Mouse (Mus musculus) forebrain, embryonic 11.5 days (tissue): Measurements from ENCODE around the gene Pde3a. TPM values are rescaled to one million over a fixed set of nuclear protein-coding genes. Genes with fewer than 3 reads are reported as not detected.
"Not testable (repeated sequence)": the region's sequence is repeated elsewhere in the genome, so short reads cannot be mapped to it uniquely, and the experiment has no call there.

ENCODE experiments used
- ATAC-seq: fragments of 200-750 bp; cut with Nextera tagmentation; replicated peaks from 2 replicates; pipeline ENCODE4 v1.8.0; 2017; ENCODE audit warnings: moderate TSS enrichment; ENCODE audit not compliant: low FRiP score
- DNase-seq: peaks from one replicate; pipeline ENCODE4 v3.0.0-alpha.2; 2017; ENCODE audit warnings: low spot score
- H3K27ac ChIP-seq: fragments of 300-500 bp; sonication (generic); 2 replicates; pipeline ENCODE4 v1.5.1; 2014; ENCODE audit warnings: low read depth, low read length
- H3K27me3 ChIP-seq: fragments of 300-500 bp; sonication (generic); 2 replicates; pipeline ENCODE4 v1.6.1; 2014; ENCODE audit warnings: mild to moderate bottlenecking, low read length, mixed read lengths; ENCODE audit not compliant: control insufficient read depth, insufficient read depth
- H3K36me3 ChIP-seq: fragments of 300-500 bp; sonication (generic); 2 replicates; pipeline ENCODE4 v1.6.1; 2014; ENCODE audit warnings: mild to moderate bottlenecking, low read length, moderate library complexity, mixed read lengths; ENCODE audit not compliant: control insufficient read depth, insufficient read depth
- H3K4me1 ChIP-seq: fragments of 300-500 bp; sonication (generic); replicated peaks from 2 replicates; pipeline ENCODE4 v1.6.1; 2014; ENCODE audit warnings: low read length, mixed read lengths; ENCODE audit not compliant: control insufficient read depth, insufficient read depth
- H3K4me2 ChIP-seq: fragments of 300-500 bp; sonication (generic); 2 replicates; pipeline ENCODE4 v1.6.1; 2014; ENCODE audit warnings: low read depth, mild to moderate bottlenecking, low read length, moderate library complexity, mixed read lengths; ENCODE audit not compliant: severe bottlenecking
- H3K4me3 ChIP-seq: fragments of 300-500 bp; sonication (generic); 2 replicates; pipeline ENCODE4 v1.5.1; 2014; ENCODE audit warnings: low read depth, low read length
- H3K9ac ChIP-seq: fragments of 300-500 bp; sonication (generic); 2 replicates; pipeline ENCODE4 v1.6.1; 2014; ENCODE audit warnings: low read length
- H3K9me3 ChIP-seq: fragments of 300-500 bp; sonication (generic); 2 replicates; pipeline ENCODE4 v1.6.1; 2016; ENCODE audit warnings: low read length, mixed read lengths; ENCODE audit not compliant: control insufficient read depth
- WGBS: fragments of 180-500 bp; shearing (Covaris S2); extraction: QIAGEN DNeasy Blood & Tissue Kit; methylation state at CpG from one replicate; pipeline ENCODE4 v1.1.7; 2014; 5-methylcytosine and 5-hydroxymethylcytosine counted together
- polyA plus RNA-seq: library from polyadenylated mRNA; unstranded; fragments of >200 nt; fragmentation: Nextera tagmentation; extraction: Ambion mirVana; gene quantifications from 2 replicates; pipeline ENCODE4 v1.2.1, GENCODE M21; 2014

Gene Pde3a
- polyA plus RNA-seq, 1 experiment from 2014 or later = 1.7 TPM

DNA sequence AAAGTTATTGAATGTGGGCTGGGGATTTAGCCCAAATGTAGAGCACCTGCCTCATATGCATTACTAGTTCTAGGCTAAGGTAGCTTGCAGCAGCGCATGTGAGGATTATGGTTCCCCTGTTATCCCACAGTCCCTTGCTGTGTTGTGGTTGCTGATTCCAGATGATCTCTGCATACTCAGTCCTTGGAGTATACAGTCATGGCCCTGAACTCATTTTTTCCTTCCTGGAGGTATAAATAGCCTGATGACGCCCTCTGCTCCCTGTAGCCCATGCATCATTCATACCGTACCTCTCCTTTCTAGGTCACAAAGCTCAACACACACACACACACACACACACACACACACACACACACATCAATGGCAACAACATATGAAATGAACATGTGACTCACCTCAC, 72.2 kb downstream of the Pde3a start:
- Histone ChIP-seq H3K4me2 (no peak overlapping the region), H3K9ac (no peak overlapping the region), H3K27me3 (no peaks in the 10 kb centered on the region), H3K4me3 (no peak overlapping the region), H3K27ac (no peak overlapping the region), H3K9me3 (no peaks in the 10 kb centered on the region), H3K4me1 (no peaks in the 10 kb centered on the region), H3K36me3 (no peaks in the 10 kb centered on the region)
- 94% methylated on average over 3 of the region's 3 CpGs for WGBS
- ATAC-seq (no peak), DNase-seq (no peak)

- Histone ChIP-seq H3K9ac (no peak overlapping the region), H3K27me3 (no peaks in the 10 kb centered on the region), H3K36me3 (no peaks in the 10 kb centered on the region), H3K4me2 (no peak overlapping the region), H3K4me3 (no peak overlapping the region), H3K27ac (no peak overlapping the region), H3K9me3 (no peaks in the 10 kb centered on the region), H3K4me1 (no peaks in the 10 kb centered on the region)
- WGBS = 59% methylated on average over 4 of the region's 4 CpGs
- ATAC-seq (no peak), DNase-seq (no peak)
Measured at GRCm38 (mm10) chr6:141322961-141323360, 73.9 kb downstream of the Pde3a start.

GRCm38 (mm10) chr6:141327134-141327533, 78.1 kb downstream of the Pde3a start:
- H3K36me3 ChIP-seq, H3K9me3 ChIP-seq, ATAC-seq, H3K4me3 ChIP-seq, DNase-seq, H3K9ac ChIP-seq, H3K27ac ChIP-seq, H3K27me3 ChIP-seq, H3K4me1 ChIP-seq, H3K4me2 ChIP-seq: not testable (repeated sequence)
- 97% methylated on average over 2 of the region's 2 CpGs for WGBS

- 80% methylated on average over 3 of the region's 3 CpGs for WGBS
- Histone ChIP-seq H3K4me1 (no peaks in the 10 kb centered on the region), H3K27ac (no peak overlapping the region), H3K27me3 (no peaks in the 10 kb centered on the region), H3K9me3 (no peaks in the 10 kb centered on the region), H3K4me3 (no peak overlapping the region), H3K9ac (no peak overlapping the region), H3K36me3 (no peaks in the 10 kb centered on the region), H3K4me2 (no peak overlapping the region)
- ATAC-seq (no peak), DNase-seq (no peak)
Measured at GRCm38 (mm10) chr6:141328071-141328470, 79.0 kb downstream of the Pde3a start.

- Histone ChIP-seq H3K4me2 (no peak overlapping the region), H3K27ac (no peak overlapping the region), H3K27me3 (no peaks in the 10 kb centered on the region), H3K36me3 (no peaks in the 10 kb centered on the region), H3K4me1 (no peaks in the 10 kb centered on the region), H3K9me3 (no peaks in the 10 kb centered on the region), H3K4me3 (no peak overlapping the region), H3K9ac (no peak overlapping the region)
- WGBS = 46% methylated on average over 2 of the region's 2 CpGs
- 0 out of 2 replicates have a peak, but pooled peaks have one; percentile 5 for ATAC-seq
- no peak for DNase-seq
Measured at GRCm38 (mm10) chr6:141331464-141331863, 82.4 kb downstream of the Pde3a start.

GRCm38 (mm10) chr6:141332613-141333165, 83.6 kb downstream of the Pde3a start:
- 79% methylated on average over 4 of the region's 4 CpGs for WGBS
- ATAC-seq = no peak

DNA sequence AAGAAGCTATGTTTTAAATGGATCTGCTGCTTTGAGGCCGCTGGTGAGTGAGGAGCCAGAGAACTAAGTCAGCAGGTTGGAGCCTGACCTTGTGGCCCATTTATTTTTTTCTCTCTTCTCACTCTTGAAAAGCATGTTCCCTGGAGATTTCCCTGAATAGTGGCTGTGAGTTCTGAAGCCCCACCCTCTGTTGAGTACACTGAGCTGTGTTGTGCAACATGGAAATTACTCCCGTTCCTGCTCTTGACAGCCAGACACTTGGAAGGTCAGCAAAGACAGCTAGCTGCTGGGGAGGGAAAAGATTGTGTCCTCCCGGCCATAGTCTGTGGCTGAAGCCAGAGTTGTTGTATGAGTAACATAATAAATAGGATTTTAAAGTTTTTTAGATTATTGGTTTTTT, 84.2 kb downstream of the Pde3a start:
- H3K9me3 ChIP-seq = no peaks in the 10 kb centered on the region
- no peak overlapping the region for H3K9ac ChIP-seq
- no peaks in the 10 kb centered on the region for H3K27me3 ChIP-seq
- DNase-seq (no peak), ATAC-seq (no peak)
- H3K4me1 ChIP-seq = no peaks in the 10 kb centered on the region
- H3K27ac ChIP-seq = no peak overlapping the region
- WGBS = 62% methylated on average over 3 of the region's 3 CpGs
- H3K36me3 ChIP-seq = no peaks in the 10 kb centered on the region
- H3K4me2 ChIP-seq = no peak overlapping the region
- no peak overlapping the region for H3K4me3 ChIP-seq

More at GRCm38 (mm10) chr6:141332613-141333165, 83.6 kb downstream of the Pde3a start:
- H3K9me3 ChIP-seq = no peaks in the 10 kb centered on the region
- DNase-seq = no peak
- no peaks in the 10 kb centered on the region for H3K36me3 ChIP-seq
- H3K4me2 ChIP-seq = no peak overlapping the region
- no peak overlapping the region for H3K27ac ChIP-seq
- no peak overlapping the region for H3K4me3 ChIP-seq
- H3K4me1 ChIP-seq = no peaks in the 10 kb centered on the region
- H3K27me3 ChIP-seq = no peaks in the 10 kb centered on the region
- no peak overlapping the region for H3K9ac ChIP-seq

- 76% methylated on average over 1 of the region's 1 CpGs for WGBS
- ATAC-seq (no peak), DNase-seq (no peak)
Measured at GRCm38 (mm10) chr6:141335878-141336277, 86.8 kb downstream of the Pde3a start.

GRCm38 (mm10) chr6:141336438-141336837, 87.4 kb downstream of the Pde3a start:
- H3K36me3 ChIP-seq = no peaks in the 10 kb centered on the region
- ATAC-seq (no peak), DNase-seq (no peak)
- H3K9me3 ChIP-seq = no peaks in the 10 kb centered on the region
- H3K27ac ChIP-seq = no peak overlapping the region
- no peak overlapping the region for H3K4me3 ChIP-seq
- no peaks in the 10 kb centered on the region for H3K4me1 ChIP-seq
- no peak overlapping the region for H3K9ac ChIP-seq
- 86% methylated on average over 4 of the region's 4 CpGs for WGBS
- no peaks in the 10 kb centered on the region for H3K27me3 ChIP-seq
- H3K4me2 ChIP-seq = no peak overlapping the region

More at GRCm38 (mm10) chr6:141335878-141336277, 86.8 kb downstream of the Pde3a start:
- no peak overlapping the region for H3K4me3 ChIP-seq
- no peak overlapping the region for H3K4me2 ChIP-seq
- H3K27me3 ChIP-seq = no peaks in the 10 kb centered on the region
- no peaks in the 10 kb centered on the region for H3K9me3 ChIP-seq
- H3K27ac ChIP-seq = no peak overlapping the region
- no peak overlapping the region for H3K9ac ChIP-seq
- no peaks in the 10 kb centered on the region for H3K36me3 ChIP-seq
- H3K4me1 ChIP-seq = no peaks in the 10 kb centered on the region
